Mouse (Mus musculus): ENCODE measurements around the gene Cys1. TPM values are rescaled to one million over a fixed set of nuclear protein-coding genes. Genes with fewer than 3 reads are reported as not detected.

The Cys1 gene
- polyA plus RNA-seq, 1 experiment from 2014 or later: 0.66 TPM

DNA sequence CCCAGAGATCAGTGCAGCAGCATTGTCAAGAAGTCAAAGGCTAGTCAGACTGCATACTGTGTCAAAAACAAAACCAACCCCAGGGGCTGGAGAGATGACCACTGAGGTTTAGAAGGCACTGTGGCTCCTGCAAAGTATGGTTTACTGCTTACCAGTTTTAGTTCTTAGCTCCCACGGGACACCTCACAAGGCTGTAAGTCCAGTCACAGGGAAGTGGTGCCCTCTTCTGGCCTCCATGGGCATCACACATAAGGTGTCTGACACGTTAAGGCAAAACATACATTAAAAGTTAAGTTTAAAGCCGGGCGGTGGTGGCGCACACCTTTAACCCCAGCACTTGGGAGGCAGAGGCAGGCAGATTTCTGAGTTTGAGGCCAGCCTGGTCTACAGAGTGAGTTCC is 29.1 kb upstream of the Cys1 start:
- Histone ChIP-seq H3K4me1 (ENCODE audit: control insufficient read depth, insufficient read depth, low read length) (peaks cover 18% of the 10 kb centered on the region), H3K9me3 (replicated peaks; ENCODE audit: control insufficient read depth, low read length) (no peaks in the 10 kb centered on the region), H3K9ac (ENCODE audit: low read depth, low read length) (no peak overlapping the region), H3K27ac (ENCODE audit: low read depth, low read length) (no peak overlapping the region), H3K4me2 (peak overlapping the region; percentile 67), H3K36me3 (ENCODE audit: control insufficient read depth, insufficient read depth, low read length) (peaks cover 10% of the 10 kb centered on the region), H3K4me3 (ENCODE audit: low read depth, low read length) (no peak overlapping the region), H3K27me3 (ENCODE audit: control insufficient read depth, insufficient read depth, low read length) (no peaks in the 10 kb centered on the region)
- WGBS (ENCODE audit: insufficient replicate concordance): 67% methylated on average over 5 of the region's 5 CpGs
- no peak for ATAC-seq (replicated peaks; ENCODE audit: insufficient number of reproducible peaks, low FRiP score, low TSS enrichment)

DNA sequence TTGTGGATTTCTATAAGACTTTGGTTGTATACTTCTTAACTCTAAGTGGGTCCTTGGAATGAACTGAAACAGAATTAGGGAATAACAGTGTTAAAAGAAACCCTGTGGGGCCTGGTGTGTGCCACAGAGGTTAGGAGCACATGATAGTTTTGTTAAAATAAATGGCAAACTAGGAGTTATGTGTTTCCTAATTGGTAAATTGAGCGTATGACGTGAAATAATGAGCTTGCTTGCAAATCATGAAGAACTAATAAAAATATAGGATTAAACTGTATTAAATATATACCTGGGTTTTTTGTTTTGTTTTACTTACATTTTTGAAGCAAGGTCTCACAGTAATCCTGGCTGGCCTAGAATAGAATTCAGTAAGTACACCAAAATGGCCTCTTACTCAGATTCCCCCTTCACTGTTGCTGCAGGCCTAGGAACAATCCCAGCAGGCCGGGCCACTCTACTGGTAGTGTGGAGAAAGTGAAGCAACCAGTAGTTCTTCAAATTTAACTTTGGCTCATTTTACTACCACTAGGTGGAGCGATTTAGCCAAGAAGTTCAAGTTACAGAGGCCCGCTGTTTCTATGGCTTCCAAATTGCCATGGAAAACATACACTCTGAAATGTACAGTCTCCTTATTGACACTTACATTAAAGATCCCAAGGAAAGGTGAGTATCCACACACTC is 28.4 kb upstream of the Cys1 start:
- Histone ChIP-seq H3K4me3 (ENCODE audit: low read depth, low read length) (peak overlapping the region; percentile 84), H3K27ac (ENCODE audit: low read depth, low read length) (peak overlapping the region; percentile 51; the same call in 1 of the 2 replicates), H3K9ac (ENCODE audit: low read depth, low read length) (peak overlapping the region; percentile 84), H3K36me3 (ENCODE audit: control insufficient read depth, insufficient read depth, low read length) (peaks cover 10% of the 10 kb centered on the region), H3K27me3 (ENCODE audit: control insufficient read depth, insufficient read depth, low read length) (no peaks in the 10 kb centered on the region), H3K4me1 (ENCODE audit: control insufficient read depth, insufficient read depth, low read length) (peaks cover 18% of the 10 kb centered on the region), H3K9me3 (replicated peaks; ENCODE audit: control insufficient read depth, low read length) (no peaks in the 10 kb centered on the region), H3K4me2 (peak overlapping the region; percentile 67)
- no peak for ATAC-seq (replicated peaks; ENCODE audit: insufficient number of reproducible peaks, low FRiP score, low TSS enrichment)
- WGBS (ENCODE audit: insufficient replicate concordance): 37% methylated on average over 5 of the region's 5 CpGs

DNA sequence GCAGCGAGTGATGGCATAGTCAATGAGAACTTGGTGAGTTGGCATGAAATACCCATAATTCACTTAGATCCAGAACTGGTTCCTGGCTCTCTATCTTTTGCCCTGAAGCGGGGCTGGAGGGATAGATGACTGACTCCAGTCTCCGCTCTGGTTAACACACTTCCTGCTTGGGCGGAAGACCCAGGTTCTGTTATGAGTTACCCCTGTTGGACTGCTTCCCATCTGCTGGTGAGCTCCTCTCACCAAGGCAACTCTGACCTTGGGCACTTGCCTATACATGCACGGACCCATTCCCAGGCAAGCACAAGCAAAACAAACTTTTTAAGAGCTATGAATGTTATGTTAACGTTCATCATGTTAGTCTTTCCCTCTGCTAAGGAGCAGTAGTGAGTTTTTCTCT is 27.8 kb upstream of the Cys1 start:
- peaks cover 10% of the 10 kb centered on the region for H3K36me3 ChIP-seq (ENCODE audit: control insufficient read depth, insufficient read depth, low read length)
- 26% methylated on average over 6 of the region's 6 CpGs for WGBS (ENCODE audit: insufficient replicate concordance)
- no peaks in the 10 kb centered on the region for H3K9me3 ChIP-seq (replicated peaks; ENCODE audit: control insufficient read depth, low read length)
- H3K4me3 ChIP-seq (ENCODE audit: low read depth, low read length): peak overlapping the region; percentile 84
- H3K4me1 ChIP-seq (ENCODE audit: control insufficient read depth, insufficient read depth, low read length): peaks cover 18% of the 10 kb centered on the region
- ATAC-seq (replicated peaks; ENCODE audit: insufficient number of reproducible peaks, low FRiP score, low TSS enrichment): no peak
- H3K9ac ChIP-seq (ENCODE audit: low read depth, low read length): peak overlapping the region; percentile 84
- H3K4me2 ChIP-seq: peak overlapping the region; percentile 67
- H3K27me3 ChIP-seq (ENCODE audit: control insufficient read depth, insufficient read depth, low read length): no peaks in the 10 kb centered on the region
- H3K27ac ChIP-seq (ENCODE audit: low read depth, low read length): peak overlapping the region; percentile 51; the same call in 1 of the 2 replicates

DNA sequence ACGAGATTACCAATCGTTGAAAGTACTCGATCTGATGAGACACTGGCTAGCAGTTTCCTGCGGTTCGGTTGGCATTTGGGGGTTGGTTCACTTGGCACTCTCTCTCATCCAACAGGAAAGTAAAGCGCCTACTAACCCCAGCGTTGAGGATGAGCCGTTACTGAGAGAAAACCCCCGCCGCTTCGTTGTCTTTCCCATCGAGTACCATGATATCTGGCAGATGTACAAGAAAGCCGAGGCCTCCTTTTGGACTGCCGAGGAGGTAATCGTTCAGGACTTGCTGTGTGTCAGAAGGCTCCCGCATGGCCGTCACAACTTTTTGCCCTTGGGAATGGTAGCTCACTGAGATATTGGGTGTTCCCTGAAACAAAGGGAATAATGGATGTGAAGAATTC is 27.2 kb upstream of the Cys1 start:
- no peaks in the 10 kb centered on the region for H3K9me3 ChIP-seq (replicated peaks; ENCODE audit: control insufficient read depth, low read length)
- H3K4me2 ChIP-seq: peak overlapping the region; percentile 67
- H3K27ac ChIP-seq (ENCODE audit: low read depth, low read length): peak overlapping the region; percentile 70; the same call in 1 of the 2 replicates
- no peaks in the 10 kb centered on the region for H3K27me3 ChIP-seq (ENCODE audit: control insufficient read depth, insufficient read depth, low read length)
- ATAC-seq (replicated peaks; ENCODE audit: insufficient number of reproducible peaks, low FRiP score, low TSS enrichment): no peak
- WGBS (ENCODE audit: insufficient replicate concordance): under 1% methylated on average over 17 of the region's 17 CpGs
- peaks cover 18% of the 10 kb centered on the region for H3K4me1 ChIP-seq (ENCODE audit: control insufficient read depth, insufficient read depth, low read length)
- H3K36me3 ChIP-seq (ENCODE audit: control insufficient read depth, insufficient read depth, low read length): peaks cover 10% of the 10 kb centered on the region
- H3K4me3 ChIP-seq (ENCODE audit: low read depth, low read length): peak overlapping the region; percentile 84
- peak overlapping the region; percentile 84 for H3K9ac ChIP-seq (ENCODE audit: low read depth, low read length)

DNA sequence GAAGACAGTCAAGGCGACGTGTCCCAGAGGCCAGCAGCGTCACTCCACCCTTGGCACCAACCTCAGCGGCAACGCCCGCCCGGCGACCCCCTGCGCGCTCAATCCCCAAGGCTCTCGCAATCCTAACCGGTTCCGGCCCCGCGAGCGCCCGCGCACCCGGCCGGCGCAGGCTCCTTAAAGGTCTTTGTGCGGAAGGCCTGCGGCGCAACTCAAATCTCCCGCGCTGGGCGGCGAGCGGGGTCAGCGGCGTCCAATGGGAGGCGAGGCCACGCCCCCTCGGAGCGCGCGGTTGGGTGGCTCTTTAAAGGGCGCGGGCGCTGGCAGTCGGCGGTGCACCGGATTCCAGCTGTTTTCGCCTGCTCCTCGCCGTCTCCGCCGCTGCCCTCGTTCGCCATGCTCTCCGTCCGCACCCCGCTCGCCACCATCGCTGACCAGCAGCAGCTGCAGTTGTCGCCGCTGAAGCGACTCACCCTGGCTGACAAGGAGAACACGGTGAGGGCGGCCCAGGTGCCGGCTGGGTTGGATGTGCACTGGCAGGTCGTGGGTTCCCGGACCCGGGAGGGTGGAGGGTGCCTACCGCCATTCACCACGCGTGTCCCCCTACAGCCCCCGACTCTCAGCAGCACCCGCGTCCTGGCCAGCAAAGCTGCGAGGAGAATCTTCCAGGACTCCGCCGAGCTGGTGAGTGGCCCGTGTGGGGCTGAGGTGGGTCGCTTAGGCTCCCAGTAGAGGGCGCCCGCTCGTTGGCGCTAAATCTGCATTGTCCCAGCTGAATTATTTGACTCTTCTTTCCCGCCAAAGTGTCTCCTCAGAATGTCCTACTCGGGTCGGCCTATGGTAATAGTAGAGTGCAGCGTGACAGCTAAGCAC is 26.6 kb upstream of the Cys1 start, which contains the start of gene Rrm2:
TSS of gene Rrm2 (plus strand) at position 288 of the 870 bp plus-strand sequence.
- WGBS (ENCODE audit: insufficient replicate concordance): under 1% methylated on average over 83 of the region's 83 CpGs
- Histone ChIP-seq H3K4me1 (ENCODE audit: control insufficient read depth, insufficient read depth, low read length) (peaks cover 18% of the 10 kb centered on the region), H3K27ac (ENCODE audit: low read depth, low read length) (peak within 1 kb of the TSS; percentile 70; the same call in 1 of the 2 replicates)

DNA sequence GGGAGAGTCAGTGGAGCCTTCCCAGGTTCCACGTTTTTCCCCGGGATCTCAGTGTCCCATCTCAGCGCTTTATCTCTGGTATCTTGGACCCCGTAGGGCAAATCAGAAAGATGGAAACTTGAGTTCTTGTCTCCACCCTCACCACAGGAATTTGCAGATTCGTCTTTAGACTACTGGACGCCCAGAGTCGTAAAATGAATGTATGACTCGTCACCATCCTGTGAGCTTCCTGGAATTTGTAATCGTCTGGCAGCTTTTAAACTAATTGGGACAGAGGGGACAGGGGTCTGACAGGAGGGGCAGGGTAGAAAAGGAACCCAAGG is 25.8 kb upstream of the Cys1 start:
- peak overlapping the region; percentile 67 for H3K4me2 ChIP-seq
- no peaks in the 10 kb centered on the region for H3K9me3 ChIP-seq (replicated peaks; ENCODE audit: control insufficient read depth, low read length)
- H3K4me1 ChIP-seq (ENCODE audit: control insufficient read depth, insufficient read depth, low read length): peaks cover 25% of the 10 kb centered on the region
- WGBS (ENCODE audit: insufficient replicate concordance): under 1% methylated on average over 9 of the region's 9 CpGs
- no peaks in the 10 kb centered on the region for H3K27me3 ChIP-seq (ENCODE audit: control insufficient read depth, insufficient read depth, low read length)
- H3K9ac ChIP-seq (ENCODE audit: low read depth, low read length): peak overlapping the region; percentile 84
- peaks cover 7% of the 10 kb centered on the region for H3K36me3 ChIP-seq (ENCODE audit: control insufficient read depth, insufficient read depth, low read length)
- ATAC-seq (replicated peaks; ENCODE audit: insufficient number of reproducible peaks, low FRiP score, low TSS enrichment): 0 out of 2 replicates have a peak, but pooled peaks have one; percentile 0
- peak overlapping the region; percentile 84 for H3K4me3 ChIP-seq (ENCODE audit: low read depth, low read length)
- H3K27ac ChIP-seq (ENCODE audit: low read depth, low read length): peak overlapping the region; percentile 70; the same call in 1 of the 2 replicates

More for the DNA sequence above, 26.6 kb upstream of the Cys1 start, which contains the start of gene Rrm2:
- H3K36me3 ChIP-seq (ENCODE audit: control insufficient read depth, insufficient read depth, low read length): peaks cover 10% of the 10 kb centered on the region
- H3K9me3 ChIP-seq (replicated peaks; ENCODE audit: control insufficient read depth, low read length): no peaks in the 10 kb centered on the region
- H3K4me2 ChIP-seq: peak within 1 kb of the TSS; percentile 67
- peak; percentile 90 for ATAC-seq (replicated peaks; ENCODE audit: insufficient number of reproducible peaks, low FRiP score, low TSS enrichment)
- H3K27me3 ChIP-seq (ENCODE audit: control insufficient read depth, insufficient read depth, low read length): no peaks in the 10 kb centered on the region
- H3K9ac ChIP-seq (ENCODE audit: low read depth, low read length): peak within 1 kb of the TSS; percentile 84
- H3K4me3 ChIP-seq (ENCODE audit: low read depth, low read length): peak within 1 kb of the TSS; percentile 84

DNA sequence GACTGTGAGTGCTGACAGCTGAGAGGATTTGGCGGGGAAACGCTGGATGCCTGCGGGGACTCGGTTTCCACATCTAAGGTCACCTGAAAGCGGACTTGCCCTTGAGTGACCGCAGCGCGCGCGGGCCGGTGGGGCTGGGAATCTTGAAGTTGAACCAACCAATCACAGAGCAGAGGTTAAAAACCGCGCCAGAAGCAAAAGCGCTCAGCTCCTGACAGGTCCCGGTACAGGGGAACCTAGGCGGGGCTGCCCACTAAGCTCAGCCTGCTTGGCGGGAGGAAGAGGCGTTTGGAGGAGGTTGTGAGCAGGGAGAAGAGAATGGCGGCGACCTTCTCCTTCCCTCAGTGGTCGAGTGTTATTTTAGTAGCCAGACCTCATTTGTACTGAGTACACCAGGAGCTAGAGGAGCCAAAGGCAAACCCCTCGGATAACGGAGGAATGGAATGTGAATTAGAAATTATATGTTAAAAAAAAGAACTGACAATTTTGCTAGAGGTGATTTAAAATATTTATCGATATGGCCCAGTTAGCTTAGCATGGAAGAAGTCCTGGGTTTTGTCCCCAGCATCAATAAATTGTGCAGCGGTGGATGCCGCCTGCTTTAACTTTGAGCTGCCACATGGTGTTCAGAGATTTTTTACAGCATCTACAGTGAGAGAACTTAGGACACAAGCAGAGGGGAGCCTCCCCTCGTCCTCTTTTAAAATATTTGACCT is 25.3 kb upstream of the Cys1 start:
- Histone ChIP-seq H3K27ac (ENCODE audit: low read depth, low read length) (peak overlapping the region; percentile 70), H3K9ac (ENCODE audit: low read depth, low read length) (peak overlapping the region; percentile 84), H3K4me2 (peak overlapping the region; percentile 67), H3K27me3 (ENCODE audit: control insufficient read depth, insufficient read depth, low read length) (no peaks in the 10 kb centered on the region), H3K4me1 (ENCODE audit: control insufficient read depth, insufficient read depth, low read length) (peaks cover 26% of the 10 kb centered on the region), H3K4me3 (ENCODE audit: low read depth, low read length) (peak overlapping the region; percentile 84), H3K36me3 (ENCODE audit: control insufficient read depth, insufficient read depth, low read length) (peaks cover 3% of the 10 kb centered on the region; the same call in 1 of the 2 replicates), H3K9me3 (replicated peaks; ENCODE audit: control insufficient read depth, low read length) (no peaks in the 10 kb centered on the region)
- ATAC-seq (replicated peaks; ENCODE audit: insufficient number of reproducible peaks, low FRiP score, low TSS enrichment): peak; percentile 62
- WGBS (ENCODE audit: insufficient replicate concordance): under 1% methylated on average over 27 of the region's 27 CpGs

All from heart, embryonic 11.5 days (tissue).